Mouse (Mus musculus): ENCODE measurements at regions not wholly inside any gene's neighbourhood (a gene's known extent, or its start where the extent isn't known, plus 50 kb on each side); places are given as distances from the start of the nearest gene placed in this dataset.

DNA sequence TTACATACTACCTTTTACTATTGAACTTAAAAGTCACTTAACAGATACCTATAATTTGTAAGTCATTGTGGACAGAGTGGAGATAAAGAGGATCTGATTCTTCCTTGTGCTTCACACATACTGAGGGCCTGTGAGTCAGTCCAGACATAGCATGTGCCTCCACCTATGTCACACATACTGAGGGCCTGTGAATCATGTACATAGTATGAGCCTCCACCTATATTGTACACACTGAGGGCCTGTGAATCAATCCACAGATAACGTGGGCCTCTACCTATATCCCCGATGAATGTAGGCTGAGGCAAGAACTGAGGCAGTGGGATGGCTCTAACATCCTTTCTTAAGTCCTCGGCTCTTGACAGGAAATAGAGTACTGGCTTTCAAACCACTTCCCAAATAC, 505.2 kb upstream of the Camk1g start:
- ChIA-PET POLR2A (no interaction called here), CTCF (no interaction called here)

- ChIA-PET CTCF (no interaction called here), POLR2A (no interaction called here)
Measured at GRCm38 (mm10) chr1:193870731-193871130, 500.6 kb upstream of the Camk1g start.

DNA sequence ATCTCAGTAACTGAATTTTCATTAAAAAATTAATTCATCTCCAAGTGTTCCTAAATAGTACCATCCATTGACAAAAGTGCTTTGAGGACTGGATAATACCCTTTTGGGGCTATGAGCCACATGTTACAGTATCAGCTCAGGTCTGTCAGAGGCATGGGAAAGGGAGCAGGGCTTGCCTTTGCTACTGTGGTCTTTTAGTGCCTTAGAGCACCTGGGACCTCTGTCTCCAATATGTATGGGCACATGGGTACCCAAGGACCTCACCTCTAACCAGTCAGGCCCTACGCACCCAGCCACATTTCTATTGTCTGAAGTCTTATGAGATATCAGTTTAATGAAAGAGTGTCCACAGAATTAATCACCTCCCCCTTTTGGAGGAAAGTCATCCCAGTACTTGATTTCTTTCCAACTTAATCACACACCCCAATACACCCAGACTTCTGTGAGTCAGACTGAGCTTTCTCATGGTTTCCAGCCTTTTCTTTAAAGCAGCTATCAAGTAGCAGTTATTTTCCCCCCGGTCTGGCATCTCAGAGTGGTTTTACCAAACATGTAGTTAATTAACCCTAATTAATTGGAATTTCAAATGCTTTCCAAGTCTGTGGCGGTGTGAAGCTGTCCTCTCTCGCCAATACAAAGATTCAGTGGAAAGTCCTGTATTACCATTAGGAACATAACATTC, 498.7 kb upstream of the Camk1g start:
- ChIA-PET CTCF (no interaction called here), POLR2A (no interaction called here)

DNA sequence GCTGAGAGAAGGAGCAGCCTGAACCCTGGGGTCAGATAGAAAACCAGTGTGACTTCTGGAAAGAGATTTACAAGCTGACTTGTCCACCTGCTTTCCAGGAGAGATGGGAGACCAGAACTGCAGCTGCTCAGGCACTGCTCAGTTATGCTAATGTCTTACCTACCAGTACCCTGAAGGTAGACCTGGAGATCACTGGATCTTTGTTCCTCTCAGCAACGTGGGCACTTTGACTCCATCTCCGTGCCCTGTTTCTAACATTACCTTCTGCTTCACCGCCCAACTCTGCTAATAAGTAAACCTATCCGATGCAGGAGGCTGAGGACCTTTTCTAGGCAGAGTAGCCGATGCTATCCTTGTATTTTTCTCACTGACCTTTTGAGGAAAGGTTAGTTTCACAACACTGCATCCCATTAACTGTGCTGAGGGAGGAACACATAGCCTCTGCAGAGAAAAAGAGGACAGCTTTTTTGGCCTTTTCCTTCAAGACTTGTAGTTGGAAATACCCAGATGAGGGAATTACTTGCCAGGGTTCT, 490.7 kb upstream of the Camk1g start:
- ChIA-PET POLR2A (no interaction called here), CTCF (no interaction called here)

DNA sequence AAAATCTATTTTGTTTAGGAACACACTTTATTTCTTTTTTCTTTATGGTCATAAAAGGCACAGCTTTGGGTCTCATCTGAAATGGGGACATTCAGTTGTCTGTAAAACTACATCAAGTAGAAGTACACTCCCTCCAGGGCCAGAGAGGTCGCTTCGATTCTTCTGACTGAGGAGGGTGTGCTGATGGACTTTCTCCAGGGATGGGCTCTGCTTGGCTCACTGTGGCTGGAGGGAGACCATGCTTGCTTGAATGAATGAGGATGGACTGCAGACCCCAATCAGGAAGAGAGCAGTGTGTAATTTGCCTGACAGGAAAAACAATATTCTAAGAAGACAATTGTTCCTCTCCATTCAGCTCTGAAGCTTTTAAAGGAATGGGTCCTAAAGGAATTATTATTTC, 490.3 kb upstream of the Camk1g start:
- ChIA-PET CTCF (no interaction called here), POLR2A (no interaction called here)

DNA sequence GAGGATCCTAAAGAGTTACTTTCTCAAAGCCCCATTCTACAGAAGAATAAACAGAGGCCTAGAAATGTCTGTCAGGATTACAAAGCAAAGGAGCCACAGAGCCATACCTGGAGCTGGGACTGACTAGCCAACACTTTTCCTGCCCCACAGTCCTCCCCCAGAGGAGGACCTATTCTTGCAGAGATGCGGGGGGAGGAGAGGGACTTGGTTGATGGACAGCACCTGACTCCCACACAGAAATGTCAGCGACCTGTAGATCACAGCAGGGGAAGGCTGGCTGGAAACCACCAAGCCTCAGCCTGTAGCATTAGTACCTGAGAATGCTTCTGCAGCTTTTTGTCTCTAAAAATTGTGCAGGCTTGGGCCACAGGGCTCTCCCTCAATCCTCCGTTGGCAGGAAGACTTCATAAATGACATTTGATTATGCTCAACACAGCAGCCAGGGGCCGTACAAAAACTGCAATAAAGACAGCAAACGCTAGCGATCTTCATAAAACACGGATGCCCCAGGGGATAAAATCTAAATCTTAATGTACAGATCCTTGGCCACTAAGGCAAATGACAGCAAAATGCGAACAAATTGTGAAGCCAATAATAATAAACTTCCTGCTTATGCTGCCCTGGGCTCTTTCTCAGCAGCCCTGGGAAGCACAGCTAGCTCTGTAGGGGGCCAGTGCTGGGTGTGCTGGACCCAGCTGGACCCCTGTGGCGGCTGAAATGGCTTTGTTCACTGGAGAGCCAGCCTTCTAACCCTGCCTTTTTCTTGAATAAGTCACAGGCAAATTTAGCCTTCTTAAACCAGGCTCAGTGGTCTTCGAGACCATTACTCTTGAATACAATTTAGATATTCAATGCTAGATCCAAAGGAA, 489.4 kb upstream of the Camk1g start:
- CTCF ChIA-PET, result no interaction called here
- POLR2A ChIA-PET, result no interaction called here

DNA sequence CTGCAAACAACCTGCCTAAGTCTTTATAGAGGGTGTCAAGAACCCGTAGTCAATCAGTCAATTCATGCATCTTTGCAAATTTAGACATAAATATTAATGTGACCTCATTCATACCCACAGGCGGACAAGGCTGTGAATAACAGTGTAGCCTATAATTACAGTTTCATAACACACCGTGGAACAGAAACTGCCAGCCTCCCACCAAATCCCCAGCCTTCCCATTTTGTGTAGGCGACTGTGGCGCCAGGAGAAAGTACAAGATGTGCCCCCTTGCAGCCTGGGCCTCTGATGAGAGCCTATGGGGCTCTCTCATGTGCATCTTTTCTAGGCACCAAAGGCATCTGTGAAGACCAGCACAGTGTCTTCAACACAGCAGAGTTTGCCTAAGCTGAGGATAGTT, 477.8 kb upstream of the Camk1g start:
- ChIA-PET POLR2A (no interaction called here), CTCF (no interaction called here)

DNA sequence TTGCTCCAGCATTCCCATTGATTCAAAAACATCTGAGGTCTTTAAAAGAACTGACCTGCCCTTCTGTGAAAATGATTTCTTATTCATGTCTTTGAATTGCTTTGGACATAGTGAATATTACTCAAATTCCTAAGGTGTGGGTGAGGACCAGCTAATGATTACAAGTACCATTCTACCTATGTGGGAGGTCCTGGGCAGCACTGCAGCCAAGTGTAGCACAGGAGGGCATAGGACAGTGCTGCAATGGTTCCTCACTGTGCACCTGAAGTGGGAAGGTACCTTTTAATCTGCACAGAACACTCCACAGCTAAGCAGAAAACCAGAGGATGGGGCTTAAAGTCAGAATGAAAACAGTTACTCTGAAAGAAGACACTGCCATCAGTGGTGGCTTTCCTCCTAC, 474.8 kb upstream of the Camk1g start:
- ChIA-PET CTCF (no interaction called here), POLR2A (no interaction called here)

GRCm38 (mm10) chr1:193844461-193844860, 474.4 kb upstream of the Camk1g start:
- CTCF ChIA-PET, result no interaction called here
- POLR2A ChIA-PET, result no interaction called here

DNA sequence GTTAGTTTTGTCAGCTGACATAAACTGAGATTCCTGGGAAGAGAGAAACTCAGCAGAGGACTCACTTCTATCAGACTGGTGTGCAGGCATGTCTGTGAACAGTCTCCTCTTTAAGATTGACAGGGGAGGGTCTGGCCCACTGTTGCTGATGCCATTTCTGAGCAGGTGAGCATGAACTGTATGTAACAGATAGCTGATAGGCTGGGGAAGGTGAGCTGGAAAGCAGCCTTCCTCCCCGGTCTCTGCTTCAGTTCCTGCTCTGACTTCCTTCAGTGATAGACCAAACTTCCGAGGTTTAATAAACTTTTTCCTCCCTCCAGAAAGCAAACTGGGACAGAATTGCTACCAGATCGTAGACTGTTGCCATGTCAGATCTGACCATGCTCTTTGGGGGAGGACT, 430.9 kb upstream of the Camk1g start:
- POLR2A ChIA-PET, result no interaction called here

GRCm38 (mm10) chr1:193790579-193790978, 420.5 kb upstream of the Camk1g start:
- ChIA-PET CTCF (no interaction called here), POLR2A (interaction anchor here in 1 of 4 experiments (0.6 kb wide), 1 partner anchor 218 kb away, joined by 4 read pairs; no protein-coding TSS in a partner anchor)

More for the DNA sequence above, 430.9 kb upstream of the Camk1g start:
- CTCF ChIA-PET, result no interaction called here

DNA sequence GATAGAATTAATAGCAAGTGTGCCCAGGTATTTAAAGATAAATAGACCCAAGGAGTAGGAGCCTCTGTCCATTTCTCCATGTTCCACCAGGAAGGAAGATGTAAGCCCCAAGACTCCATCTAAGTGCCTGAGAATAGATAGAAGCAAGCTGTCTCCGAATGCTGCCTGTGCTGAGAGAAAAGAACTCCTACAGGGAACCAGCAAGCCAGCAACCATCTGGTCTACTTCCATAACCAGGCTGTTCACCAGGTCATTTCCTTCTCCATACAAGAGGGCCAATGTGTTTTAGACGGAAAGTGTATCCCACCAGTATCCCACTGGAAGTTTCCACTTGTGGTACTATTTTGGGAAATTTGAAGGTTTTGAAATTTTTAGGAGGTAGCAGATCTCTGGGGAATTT, 418.4 kb upstream of the Camk1g start:
- ChIA-PET POLR2A (no interaction called here), CTCF (no interaction called here)

DNA sequence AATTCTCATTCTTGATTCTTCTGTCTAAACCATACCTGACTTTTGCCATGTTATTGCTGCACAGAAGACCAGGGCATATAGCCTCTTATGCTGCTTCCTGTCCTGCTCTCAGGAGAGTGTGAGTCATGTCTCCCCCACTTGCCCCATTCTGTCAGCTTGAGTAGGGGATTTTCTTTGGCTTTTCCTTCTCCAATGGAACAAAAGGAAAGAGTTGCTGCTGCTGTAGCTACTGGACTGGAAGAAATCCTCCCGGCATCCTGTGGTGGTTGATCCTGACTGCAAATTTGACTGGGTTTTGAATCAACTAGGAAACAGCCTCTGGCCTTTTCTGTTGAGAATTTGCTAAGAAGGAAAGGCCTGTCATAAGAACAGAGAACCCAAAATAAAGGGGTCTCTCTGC, 417.3 kb upstream of the Camk1g start:
- ChIA-PET POLR2A (no interaction called here), CTCF (no interaction called here)

- CTCF ChIA-PET, result interaction anchor here in 1 of 4 experiments (0.6 kb wide), 1 partner anchor 55 kb away, joined by 3 read pairs; no protein-coding TSS in a partner anchor
- POLR2A ChIA-PET, result no interaction called here
Measured at GRCm38 (mm10) chr1:193784966-193785365, 414.9 kb upstream of the Camk1g start.

DNA sequence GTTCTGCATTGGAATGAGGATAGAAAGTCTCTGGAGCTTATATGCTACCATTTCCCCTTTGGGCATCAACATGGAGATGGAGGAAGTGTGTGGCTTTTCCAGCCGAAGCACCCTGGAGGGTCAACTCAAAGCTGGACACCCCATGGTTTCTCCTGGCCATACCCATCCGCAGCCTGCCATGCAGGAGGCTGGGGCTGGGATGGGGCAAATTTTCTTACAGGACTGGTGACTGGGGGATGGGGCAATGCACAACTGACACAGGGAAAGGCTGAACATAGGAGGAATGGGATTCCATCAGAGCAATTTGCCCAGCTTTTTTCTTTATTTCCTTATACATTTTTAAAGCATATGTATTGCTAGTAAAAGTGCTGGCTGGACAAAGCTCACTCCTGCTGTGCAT, 414.4 kb upstream of the Camk1g start:
- ChIA-PET POLR2A (no interaction called here), CTCF (no interaction called here)

GRCm38 (mm10) chr1:193778181-193778580, 408.1 kb upstream of the Camk1g start:
- ChIA-PET CTCF (no interaction called here), POLR2A (no interaction called here)

DNA sequence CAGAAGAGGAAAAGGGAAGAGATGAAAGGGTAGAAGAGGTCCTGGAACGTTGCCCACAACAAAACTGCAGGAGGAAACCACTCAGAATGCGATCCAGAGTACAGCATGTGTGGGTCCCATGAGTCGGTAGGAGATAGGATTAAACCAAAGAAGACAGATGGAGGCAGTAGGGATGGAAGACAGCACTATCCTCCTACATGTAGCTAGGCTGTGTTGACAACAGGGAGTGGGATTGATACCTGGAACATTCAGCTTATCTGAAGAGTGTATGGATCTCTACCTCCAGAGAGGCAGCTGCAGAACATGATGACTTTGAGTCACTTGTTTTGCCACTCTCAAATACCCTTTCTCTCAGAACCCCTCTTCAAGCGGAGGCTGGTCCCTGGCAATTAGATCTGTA, 399.4 kb upstream of the Camk1g start:
- CTCF ChIA-PET, result no interaction called here
- POLR2A ChIA-PET, result no interaction called here

- ChIA-PET CTCF (no interaction called here), POLR2A (no interaction called here)
Measured at GRCm38 (mm10) chr1:193764103-193764502, 394.0 kb upstream of the Camk1g start.

DNA sequence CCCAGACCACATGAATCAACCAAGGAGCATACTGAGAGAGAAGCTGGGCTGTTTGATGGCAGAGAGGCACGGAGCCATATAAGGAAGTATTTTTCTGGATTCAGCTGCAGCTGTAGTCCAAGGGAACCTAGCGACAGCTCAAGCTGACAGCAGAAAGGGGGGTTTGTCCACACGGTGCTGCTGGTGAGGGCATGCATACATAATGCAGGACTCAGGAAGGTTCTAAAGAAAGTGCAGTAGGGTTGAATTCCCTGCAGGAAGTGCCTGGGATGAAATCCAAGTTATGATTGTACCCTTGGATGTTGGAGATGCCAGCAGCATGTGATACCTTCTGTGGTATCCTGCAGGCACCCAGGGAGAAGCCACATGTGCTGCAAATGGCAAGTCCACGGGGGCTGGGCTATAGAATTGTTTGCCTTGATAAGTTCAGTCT, 381.7 kb upstream of the Camk1g start:
- POLR2A ChIA-PET, result no interaction called here
- CTCF ChIA-PET, result no interaction called here

GRCm38 (mm10) chr1:193750929-193751328, 380.8 kb upstream of the Camk1g start:
- CTCF ChIA-PET, result interaction anchor here in 1 of 4 experiments (0.5 kb wide), 1 partner anchor 950 kb away, joined by 8 read pairs; no protein-coding TSS in a partner anchor
- POLR2A ChIA-PET, result no interaction called here

DNA sequence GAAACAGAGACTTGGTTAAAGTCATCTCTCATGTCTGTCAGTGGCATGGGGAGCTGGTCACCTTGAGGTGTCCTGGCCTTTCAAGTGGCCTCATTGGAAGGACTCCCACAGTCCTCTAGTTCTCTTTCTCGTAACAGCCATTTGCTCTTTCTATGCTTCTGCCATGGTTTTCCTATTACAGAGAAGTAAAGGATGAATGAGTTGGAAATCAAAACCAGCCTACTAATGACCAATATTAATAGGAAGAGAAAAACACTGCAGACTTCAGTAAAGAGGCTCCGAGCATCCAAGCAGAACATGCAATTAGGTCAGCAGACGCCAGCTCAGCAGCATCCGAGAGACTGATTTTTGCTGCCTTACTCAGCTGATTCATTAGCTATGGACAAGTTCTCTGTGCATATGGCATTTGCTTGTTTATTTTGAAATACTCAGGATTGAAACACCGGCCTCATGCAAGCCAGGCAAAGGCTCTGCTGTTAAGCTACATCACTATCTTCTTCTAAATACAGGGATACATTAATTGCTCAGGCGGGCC, 377.4 kb upstream of the Camk1g start:
- ChIA-PET CTCF (no interaction called here), POLR2A (no interaction called here)

Data from embryonic stem cell, embryonic (primary cell).